Mouse (Mus musculus): ENCODE data around the gene Ecsit. TPM values are rescaled to one million over a fixed set of nuclear protein-coding genes. Genes with fewer than 3 reads are reported as not detected.

Gene Ecsit
- polyA plus RNA-seq, 1 experiment from 2014 or later = 31.7 TPM

- TF ChIP-seq CTCF (IDR thresholded peaks at IDR 0.05; ENCODE audit: low read depth) (no peak), EP300 (optimal IDR thresholded peaks at IDR 0.05) (no peak)
- no peak for ATAC-seq (ENCODE audit: low FRiP score, low TSS enrichment)
- no peaks in the 10 kb centered on the region for H3K36me3 ChIP-seq (ENCODE audit: control insufficient read depth, insufficient read depth, low read length)
- no peak overlapping the region for H3K4me2 ChIP-seq (replicated peaks; ENCODE audit: low read depth)
- H3K9me3 ChIP-seq (ENCODE audit: control insufficient read depth, low read length) = no peaks in the 10 kb centered on the region
- H3K9ac ChIP-seq (ENCODE audit: low read length) = no peak overlapping the region
- no peaks in the 10 kb centered on the region; the same call in 1 of the 2 replicates for H3K4me1 ChIP-seq (replicated peaks; ENCODE audit: control insufficient read depth, insufficient read depth)
- peaks cover 10% of the 10 kb centered on the region; the same call in 1 of the 2 replicates for H3K27me3 ChIP-seq (ENCODE audit: control insufficient read depth, insufficient read depth, low read length)
- no peak for DNase-seq (ENCODE audit: low spot score)
- 48% methylated on average over 11 of the region's 11 CpGs for WGBS
- no peak overlapping the region for H3K4me3 ChIP-seq (ENCODE audit: low read depth, low read length)
- no peak overlapping the region for H3K27ac ChIP-seq (replicated peaks)
These were observed 35.9 kb downstream of the Ecsit start for GRCm38 (mm10) chr9:22049315-22049714.

DNA sequence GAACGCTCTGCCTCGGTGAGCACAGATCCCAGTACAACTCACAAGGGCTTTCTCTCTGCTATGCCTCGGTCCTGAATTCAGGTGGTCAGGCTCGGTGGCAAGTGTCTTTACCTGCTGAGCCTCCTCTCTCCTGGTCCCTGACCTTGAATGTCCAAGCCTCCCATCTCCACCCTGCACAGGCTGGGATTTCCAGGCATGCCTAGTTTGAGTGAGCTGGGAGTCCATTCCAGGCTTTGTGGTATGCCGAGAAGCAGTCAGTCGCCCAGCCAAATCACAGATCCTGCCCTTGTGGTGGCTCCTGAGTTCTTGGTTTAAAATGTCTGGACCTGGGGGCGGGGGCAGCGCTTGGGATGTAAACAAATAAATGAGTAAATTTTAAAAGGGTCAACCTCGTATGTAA, 37.9 kb downstream of the Ecsit start:
- H3K9ac ChIP-seq (ENCODE audit: low read length) = no peak overlapping the region
- peaks cover 10% of the 10 kb centered on the region; the same call in 1 of the 2 replicates for H3K27me3 ChIP-seq (ENCODE audit: control insufficient read depth, insufficient read depth, low read length)
- no peak overlapping the region for H3K4me2 ChIP-seq (replicated peaks; ENCODE audit: low read depth)
- no peak for ATAC-seq (ENCODE audit: low FRiP score, low TSS enrichment)
- H3K36me3 ChIP-seq (ENCODE audit: control insufficient read depth, insufficient read depth, low read length) = no peaks in the 10 kb centered on the region
- H3K4me1 ChIP-seq (replicated peaks; ENCODE audit: control insufficient read depth, insufficient read depth) = no peaks in the 10 kb centered on the region; the same call in 1 of the 2 replicates
- no peaks in the 10 kb centered on the region for H3K9me3 ChIP-seq (ENCODE audit: control insufficient read depth, low read length)
- TF ChIP-seq CTCF (IDR thresholded peaks at IDR 0.05; ENCODE audit: low read depth) = no peak
- no peak for TF ChIP-seq EP300 (optimal IDR thresholded peaks at IDR 0.05)
- no peak overlapping the region for H3K4me3 ChIP-seq (ENCODE audit: low read depth, low read length)
- no peak for DNase-seq (ENCODE audit: low spot score)
- H3K27ac ChIP-seq (replicated peaks) = no peak overlapping the region
- WGBS = 53% methylated on average over 9 of the region's 9 CpGs

- Histone ChIP-seq H3K9ac (ENCODE audit: low read length) (no peak overlapping the region), H3K4me1 (replicated peaks; ENCODE audit: control insufficient read depth, insufficient read depth) (no peaks in the 10 kb centered on the region), H3K4me3 (ENCODE audit: low read depth, low read length) (no peak overlapping the region), H3K9me3 (ENCODE audit: control insufficient read depth, low read length) (no peaks in the 10 kb centered on the region), H3K36me3 (ENCODE audit: control insufficient read depth, insufficient read depth, low read length) (no peaks in the 10 kb centered on the region), H3K4me2 (replicated peaks; ENCODE audit: low read depth) (no peak overlapping the region), H3K27ac (replicated peaks) (no peak overlapping the region), H3K27me3 (ENCODE audit: control insufficient read depth, insufficient read depth, low read length) (no peaks in the 10 kb centered on the region)
- ATAC-seq (ENCODE audit: low FRiP score, low TSS enrichment) = no peak
- WGBS = 66% methylated on average over 2 of the region's 2 CpGs
- no peak for DNase-seq (ENCODE audit: low spot score)
- TF ChIP-seq EP300 (optimal IDR thresholded peaks at IDR 0.05) = no peak
- TF ChIP-seq CTCF (IDR thresholded peaks at IDR 0.05; ENCODE audit: low read depth) = no peak
These were observed 43.4 kb downstream of the Ecsit start for GRCm38 (mm10) chr9:22041832-22042231.

GRCm38 (mm10) chr9:22037826-22038225, 47.4 kb downstream of the Ecsit start:
- Histone ChIP-seq H3K36me3 (ENCODE audit: control insufficient read depth, insufficient read depth, low read length) (no peaks in the 10 kb centered on the region), H3K27ac (replicated peaks) (no peak overlapping the region), H3K9ac (ENCODE audit: low read length) (no peak overlapping the region), H3K4me3 (ENCODE audit: low read depth, low read length) (no peak overlapping the region), H3K4me2 (replicated peaks; ENCODE audit: low read depth) (no peak overlapping the region), H3K9me3 (ENCODE audit: control insufficient read depth, low read length) (no peaks in the 10 kb centered on the region), H3K27me3 (ENCODE audit: control insufficient read depth, insufficient read depth, low read length) (no peaks in the 10 kb centered on the region), H3K4me1 (replicated peaks; ENCODE audit: control insufficient read depth, insufficient read depth) (no peaks in the 10 kb centered on the region)
- 68% methylated on average over 10 of the region's 10 CpGs for WGBS
- no peak for DNase-seq (ENCODE audit: low spot score)
- ATAC-seq (ENCODE audit: low FRiP score, low TSS enrichment) = no peak
- no peak for TF ChIP-seq EP300 (optimal IDR thresholded peaks at IDR 0.05)
- TF ChIP-seq CTCF (IDR thresholded peaks at IDR 0.05; ENCODE audit: low read depth) = no peak

DNA sequence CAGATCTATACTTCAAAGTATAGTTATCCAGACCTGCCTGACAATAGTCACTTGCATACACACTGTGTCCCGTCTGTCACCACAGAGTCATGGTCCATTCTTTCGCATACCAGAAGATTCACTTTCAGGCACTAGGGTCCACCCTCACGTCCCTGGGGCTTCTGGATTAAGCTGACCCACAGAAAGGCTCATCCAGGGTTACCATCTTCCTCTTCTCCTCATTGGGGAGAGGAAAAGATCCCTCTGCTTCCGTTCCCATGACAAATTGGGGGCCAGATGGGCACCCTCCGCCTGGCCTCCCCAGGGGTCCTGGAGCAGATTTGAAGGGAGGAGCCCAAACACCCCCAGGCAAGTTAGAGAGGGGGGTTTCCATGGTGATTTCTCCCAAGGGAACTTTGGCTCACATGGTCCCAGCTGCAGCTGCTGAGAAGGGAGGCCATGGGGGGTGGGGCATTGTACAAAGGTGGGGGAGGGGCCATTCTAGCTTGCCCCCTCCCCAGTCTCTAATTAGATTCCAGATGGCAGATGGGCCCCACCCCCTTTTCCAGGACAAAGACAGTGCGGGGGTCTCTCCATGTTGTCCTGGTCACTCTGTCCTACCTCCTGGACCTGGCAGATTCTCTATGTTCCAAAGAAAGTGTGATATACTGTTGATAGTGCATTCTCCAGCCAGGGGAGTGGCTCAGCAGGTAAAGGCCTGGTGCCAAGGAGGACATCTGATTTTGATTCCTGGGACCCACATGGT, 49.8 kb downstream of the Ecsit start:
- no peaks in the 10 kb centered on the region for H3K9me3 ChIP-seq (ENCODE audit: control insufficient read depth, low read length)
- no peak for ATAC-seq (ENCODE audit: low FRiP score, low TSS enrichment)
- no peaks in the 10 kb centered on the region for H3K36me3 ChIP-seq (ENCODE audit: control insufficient read depth, insufficient read depth, low read length)
- no peak overlapping the region for H3K4me2 ChIP-seq (replicated peaks; ENCODE audit: low read depth)
- no peak overlapping the region for H3K9ac ChIP-seq (ENCODE audit: low read length)
- H3K4me1 ChIP-seq (replicated peaks; ENCODE audit: control insufficient read depth, insufficient read depth) = no peaks in the 10 kb centered on the region
- H3K4me3 ChIP-seq (ENCODE audit: low read depth, low read length) = no peak overlapping the region
- no peak overlapping the region for H3K27ac ChIP-seq (replicated peaks)
- DNase-seq (ENCODE audit: low spot score) = no peak
- whole genome bisulfite sequencing = 47% methylated on average over 6 of the region's 6 CpGs
- TF ChIP-seq CTCF (IDR thresholded peaks at IDR 0.05; ENCODE audit: low read depth) (no peak), EP300 (optimal IDR thresholded peaks at IDR 0.05) (no peak)
- H3K27me3 ChIP-seq (ENCODE audit: control insufficient read depth, insufficient read depth, low read length) = no peaks in the 10 kb centered on the region

- Histone ChIP-seq H3K27ac (replicated peaks) (no peak overlapping the region), H3K4me3 (ENCODE audit: low read depth, low read length) (no peak overlapping the region), H3K36me3 (ENCODE audit: control insufficient read depth, insufficient read depth, low read length) (no peaks in the 10 kb centered on the region), H3K9me3 (ENCODE audit: control insufficient read depth, low read length) (no peaks in the 10 kb centered on the region), H3K4me2 (replicated peaks; ENCODE audit: low read depth) (no peak overlapping the region), H3K9ac (ENCODE audit: low read length) (no peak overlapping the region), H3K27me3 (ENCODE audit: control insufficient read depth, insufficient read depth, low read length) (no peaks in the 10 kb centered on the region), H3K4me1 (replicated peaks; ENCODE audit: control insufficient read depth, insufficient read depth) (no peaks in the 10 kb centered on the region)
- DNase-seq (ENCODE audit: low spot score) = no peak
- no peak for TF ChIP-seq CTCF (IDR thresholded peaks at IDR 0.05; ENCODE audit: low read depth)
- TF ChIP-seq EP300 (optimal IDR thresholded peaks at IDR 0.05) = no peak
- 90% methylated on average over 9 of the region's 9 CpGs for WGBS
- ATAC-seq (ENCODE audit: low FRiP score, low TSS enrichment) = no peak
These were observed 54.9 kb downstream of the Ecsit start for GRCm38 (mm10) chr9:22030386-22030785.
